Mouse (Mus musculus) erythroblast, embryonic 14.5 days (primary cell): ENCODE results near the gene Ube2j2.

Source experiments
- GATA1 ChIP-seq: IDR thresholded peaks from 2 replicates; pipeline ENCODE4 v1.6.1; 2012; ENCODE audit warnings: low read length, inconsistent platforms, mixed read lengths
- TAL1 ChIP-seq: IDR thresholded peaks from 3 replicates; pipeline ENCODE4 v1.6.1; 2012; ENCODE audit warnings: low read length, inconsistent platforms, mixed read lengths

- no peak for TF ChIP-seq TAL1
- TF ChIP-seq GATA1, result no peak
Observed at GRCm38 (mm10) chr4:155932031-155932430, 11.6 kb upstream of the Ube2j2 start.
